Mouse (Mus musculus): ENCODE results near the gene Ccdc157. TPM values are rescaled to one million over a fixed set of nuclear protein-coding genes. Genes with fewer than 3 reads are reported as not detected.
"Not testable (repeated sequence)": the region's sequence is repeated elsewhere in the genome, so short reads cannot be mapped to it uniquely, and the experiment has no call there.

Ccdc157 gene
- polyA plus RNA-seq, 1 experiment from 2014 or later: 5.7 TPM

DNA sequence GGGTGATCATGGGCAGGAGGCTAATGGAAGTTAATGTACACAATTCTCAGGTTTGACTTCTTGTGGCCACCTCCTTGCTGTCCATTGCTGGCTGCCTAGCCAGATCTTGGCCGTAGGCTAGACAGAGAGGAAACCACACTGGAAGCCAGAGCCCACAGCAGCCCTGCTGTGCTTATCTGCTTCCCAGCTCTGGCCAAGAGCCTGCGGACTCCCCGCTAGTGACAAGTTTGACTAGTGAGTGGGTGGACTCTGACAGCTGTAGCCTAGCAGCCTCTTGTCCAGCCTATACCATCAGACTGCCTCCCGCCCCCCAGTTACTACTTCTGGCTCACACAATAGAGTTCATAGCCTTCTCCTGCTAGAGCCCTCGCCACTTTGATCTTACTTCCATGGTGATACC is 40.5 kb downstream of the Ccdc157 start:
- WGBS: 78% methylated on average over 5 of the region's 5 CpGs
- no peaks in the 10 kb centered on the region for H3K36me3 ChIP-seq (ENCODE audit: control insufficient read depth, insufficient read depth, low read length)
- H3K27me3 ChIP-seq (ENCODE audit: control insufficient read depth, insufficient read depth, low read length): no peaks in the 10 kb centered on the region
- no peak for ATAC-seq (ENCODE audit: insufficient number of reproducible peaks, insufficient read depth, low FRiP score, low read depth)
- H3K4me2 ChIP-seq (replicated peaks; ENCODE audit: low read depth, low read length): no peak overlapping the region
- H3K9ac ChIP-seq (replicated peaks; ENCODE audit: low read depth, low read length): no peak overlapping the region
- H3K27ac ChIP-seq (ENCODE audit: low read length): no peak overlapping the region
- H3K4me1 ChIP-seq (ENCODE audit: control insufficient read depth, insufficient read depth, low read length): peaks cover 12% of the 10 kb centered on the region; the same call in 1 of the 2 replicates
- no peak overlapping the region for H3K4me3 ChIP-seq (ENCODE audit: low read depth, low read length)
- H3K9me3 ChIP-seq (ENCODE audit: control insufficient read depth, low read depth, low read length): no peaks in the 10 kb centered on the region

DNA sequence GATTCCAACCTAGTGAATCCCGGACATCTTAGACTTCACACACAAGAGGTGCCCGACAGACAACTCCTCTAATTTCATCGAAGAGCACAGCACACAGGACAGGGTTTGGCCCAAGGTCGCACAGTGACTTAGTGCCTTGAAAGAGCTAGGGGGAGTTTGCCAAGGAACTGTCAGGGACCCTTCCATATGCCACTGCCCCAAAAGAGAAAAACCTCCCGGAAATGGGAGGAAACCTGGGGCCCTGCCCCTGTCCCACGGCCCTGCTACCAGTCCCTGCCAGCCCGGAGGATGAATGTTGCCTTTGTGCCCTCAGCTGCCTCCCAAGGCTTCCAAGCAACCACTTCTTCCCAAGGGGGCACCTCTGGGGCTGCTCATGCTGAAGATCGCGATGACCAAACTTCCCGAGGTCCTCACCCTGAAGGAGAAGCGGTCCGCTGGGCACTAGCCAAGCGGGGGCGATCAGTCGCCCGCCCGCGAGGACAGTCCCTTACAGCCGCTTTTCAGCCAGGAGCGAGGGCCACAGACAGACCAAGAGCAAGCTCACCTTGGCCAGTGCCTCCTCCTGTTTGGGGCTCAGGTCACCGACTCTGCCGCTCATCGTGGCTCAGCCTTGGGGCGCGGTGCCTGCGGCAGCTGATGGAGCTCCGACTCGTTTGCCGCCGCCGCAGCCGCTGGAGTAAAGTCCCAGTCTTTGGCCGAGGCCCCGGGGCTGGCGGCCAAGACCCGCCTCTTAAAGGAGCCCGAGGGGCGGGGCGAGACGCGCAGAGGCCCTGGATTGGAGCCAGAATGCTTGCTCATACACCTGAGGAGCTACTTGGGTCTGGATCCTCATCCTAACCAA is 41.8 kb downstream of the Ccdc157 start:
- peaks cover 12% of the 10 kb centered on the region; the same call in 1 of the 2 replicates for H3K4me1 ChIP-seq (ENCODE audit: control insufficient read depth, insufficient read depth, low read length)
- H3K9me3 ChIP-seq (ENCODE audit: control insufficient read depth, low read depth, low read length): no peaks in the 10 kb centered on the region
- H3K27me3 ChIP-seq (ENCODE audit: control insufficient read depth, insufficient read depth, low read length): no peaks in the 10 kb centered on the region
- H3K4me3 ChIP-seq (ENCODE audit: low read depth, low read length): peak overlapping the region; percentile 32
- peak; percentile 16; the same call in 1 of the 2 replicates for ATAC-seq (ENCODE audit: insufficient number of reproducible peaks, insufficient read depth, low FRiP score, low read depth)
- 3% methylated on average over 41 of the region's 41 CpGs for WGBS
- no peaks in the 10 kb centered on the region for H3K36me3 ChIP-seq (ENCODE audit: control insufficient read depth, insufficient read depth, low read length)
- H3K9ac ChIP-seq (replicated peaks; ENCODE audit: low read depth, low read length): 0 out of 2 replicates have a peak overlapping the region, but pooled peaks have one; percentile 18
- no peak overlapping the region for H3K27ac ChIP-seq (ENCODE audit: low read length)
- H3K4me2 ChIP-seq (replicated peaks; ENCODE audit: low read depth, low read length): peak overlapping the region; percentile 94

DNA sequence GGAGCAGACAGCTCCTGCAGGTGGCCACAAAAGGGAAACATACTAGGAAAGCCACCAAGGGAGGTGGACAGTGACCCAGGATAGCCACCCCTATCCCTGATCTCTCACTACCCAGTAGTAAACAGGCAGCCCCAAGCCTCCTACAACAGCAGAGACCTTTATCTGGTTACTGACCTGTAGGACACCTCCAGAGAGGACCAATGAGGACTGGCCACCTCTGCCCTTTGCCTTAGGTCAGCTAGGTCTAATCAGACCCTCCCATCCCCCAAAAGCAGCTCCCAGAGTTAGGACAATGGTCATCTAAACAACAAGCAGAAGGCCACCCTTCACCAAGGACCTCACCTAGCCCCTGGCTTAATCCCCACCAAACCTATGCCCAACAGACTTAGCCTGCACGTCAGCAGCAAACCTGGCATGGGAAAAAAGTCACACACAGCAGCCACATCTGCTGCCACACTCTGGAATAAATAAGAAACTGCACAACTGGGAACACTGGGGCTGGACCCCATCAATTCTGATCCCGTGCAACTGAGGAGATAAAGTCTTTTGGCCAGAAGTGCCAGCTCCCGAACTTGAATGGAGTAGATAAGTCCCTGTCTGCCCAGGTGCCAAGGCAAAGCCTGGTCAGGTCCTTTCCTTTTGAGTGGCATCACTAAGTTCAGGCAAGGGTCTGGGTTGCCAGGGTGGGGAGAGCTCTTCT is 42.6 kb downstream of the Ccdc157 start:
- no peak overlapping the region for H3K27ac ChIP-seq (ENCODE audit: low read length)
- peak overlapping the region; percentile 94 for H3K4me2 ChIP-seq (replicated peaks; ENCODE audit: low read depth, low read length)
- no peaks in the 10 kb centered on the region for H3K9me3 ChIP-seq (ENCODE audit: control insufficient read depth, low read depth, low read length)
- peak overlapping the region; percentile 32 for H3K4me3 ChIP-seq (ENCODE audit: low read depth, low read length)
- peaks cover 12% of the 10 kb centered on the region; the same call in 1 of the 2 replicates for H3K4me1 ChIP-seq (ENCODE audit: control insufficient read depth, insufficient read depth, low read length)
- no peaks in the 10 kb centered on the region for H3K36me3 ChIP-seq (ENCODE audit: control insufficient read depth, insufficient read depth, low read length)
- no peak for ATAC-seq (ENCODE audit: insufficient number of reproducible peaks, insufficient read depth, low FRiP score, low read depth)
- H3K27me3 ChIP-seq (ENCODE audit: control insufficient read depth, insufficient read depth, low read length): no peaks in the 10 kb centered on the region
- no peak overlapping the region for H3K9ac ChIP-seq (replicated peaks; ENCODE audit: low read depth, low read length)
- WGBS: 24% methylated on average over 3 of the region's 3 CpGs

DNA sequence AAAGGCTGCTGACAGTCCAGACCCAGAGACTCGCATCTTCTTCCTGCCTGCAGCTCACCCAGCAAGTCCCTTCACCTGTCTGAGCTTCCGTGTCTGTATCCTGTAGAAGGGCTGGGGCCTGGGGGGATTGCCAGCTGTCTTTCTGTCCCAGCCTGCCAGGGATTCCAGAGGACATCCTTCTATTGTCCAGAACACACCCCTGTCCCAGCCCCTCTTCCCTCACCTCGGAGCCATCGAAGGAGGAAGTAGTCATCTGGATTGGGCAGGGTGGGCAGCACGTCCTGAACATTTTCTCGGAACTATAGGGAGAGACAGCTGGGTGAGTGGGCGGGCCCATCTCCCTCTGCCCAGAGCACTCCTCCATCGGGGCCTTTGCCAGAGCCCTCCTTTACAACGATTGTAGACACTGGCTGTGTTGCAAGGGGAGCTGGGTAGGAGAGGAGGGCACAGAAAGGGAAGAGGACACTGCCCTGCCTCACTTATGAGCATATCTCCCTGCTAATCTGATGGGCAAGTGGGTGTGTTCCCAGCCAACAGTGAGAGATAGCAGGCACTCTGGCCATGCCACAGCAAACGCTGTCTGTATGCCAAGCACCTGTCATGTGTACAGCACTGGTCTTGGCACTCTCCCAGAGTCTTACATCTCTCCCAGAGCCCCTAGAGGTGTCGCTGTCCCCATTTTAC is 43.5 kb downstream of the Ccdc157 start:
- no peak for ATAC-seq (ENCODE audit: insufficient number of reproducible peaks, insufficient read depth, low FRiP score, low read depth)
- H3K4me2 ChIP-seq (replicated peaks; ENCODE audit: low read depth, low read length): no peak overlapping the region
- no peaks in the 10 kb centered on the region for H3K9me3 ChIP-seq (ENCODE audit: control insufficient read depth, low read depth, low read length)
- peaks cover 12% of the 10 kb centered on the region; the same call in 1 of the 2 replicates for H3K4me1 ChIP-seq (ENCODE audit: control insufficient read depth, insufficient read depth, low read length)
- H3K27me3 ChIP-seq (ENCODE audit: control insufficient read depth, insufficient read depth, low read length): no peaks in the 10 kb centered on the region
- WGBS: 53% methylated on average over 11 of the region's 11 CpGs
- no peak overlapping the region for H3K9ac ChIP-seq (replicated peaks; ENCODE audit: low read depth, low read length)
- no peak overlapping the region for H3K27ac ChIP-seq (ENCODE audit: low read length)
- no peaks in the 10 kb centered on the region for H3K36me3 ChIP-seq (ENCODE audit: control insufficient read depth, insufficient read depth, low read length)
- H3K4me3 ChIP-seq (ENCODE audit: low read depth, low read length): no peak overlapping the region

GRCm38 (mm10) chr11:4115407-4115806 is 44.7 kb downstream of the Ccdc157 start:
- Histone ChIP-seq H3K4me2 (replicated peaks; ENCODE audit: low read depth, low read length) (no peak overlapping the region), H3K36me3 (ENCODE audit: control insufficient read depth, insufficient read depth, low read length) (no peaks in the 10 kb centered on the region), H3K4me1 (ENCODE audit: control insufficient read depth, insufficient read depth, low read length) (peaks cover 9% of the 10 kb centered on the region; the same call in 1 of the 2 replicates), H3K27ac (ENCODE audit: low read length) (no peak overlapping the region), H3K9ac (replicated peaks; ENCODE audit: low read depth, low read length) (no peak overlapping the region), H3K4me3 (ENCODE audit: low read depth, low read length) (no peak overlapping the region), H3K9me3 (ENCODE audit: control insufficient read depth, low read depth, low read length) (no peaks in the 10 kb centered on the region), H3K27me3 (ENCODE audit: control insufficient read depth, insufficient read depth, low read length) (no peaks in the 10 kb centered on the region)
- WGBS: 85% methylated on average over 4 of the region's 4 CpGs
- ATAC-seq (ENCODE audit: insufficient number of reproducible peaks, insufficient read depth, low FRiP score, low read depth): no peak

GRCm38 (mm10) chr11:4114541-4114940 is 45.6 kb downstream of the Ccdc157 start:
- H3K4me1 ChIP-seq (ENCODE audit: control insufficient read depth, insufficient read depth, low read length); ATAC-seq (ENCODE audit: insufficient number of reproducible peaks, insufficient read depth, low FRiP score, low read depth); H3K4me2 ChIP-seq (replicated peaks; ENCODE audit: low read depth, low read length); H3K4me3 ChIP-seq (ENCODE audit: low read depth, low read length); H3K9ac ChIP-seq (replicated peaks; ENCODE audit: low read depth, low read length); H3K27me3 ChIP-seq (ENCODE audit: control insufficient read depth, insufficient read depth, low read length); H3K9me3 ChIP-seq (ENCODE audit: control insufficient read depth, low read depth, low read length); H3K27ac ChIP-seq (ENCODE audit: low read length); H3K36me3 ChIP-seq (ENCODE audit: control insufficient read depth, insufficient read depth, low read length): not testable (repeated sequence)
- WGBS: 85% methylated on average over 6 of the region's 6 CpGs

- Histone ChIP-seq H3K27me3 (ENCODE audit: control insufficient read depth, insufficient read depth, low read length) (no peaks in the 10 kb centered on the region), H3K4me2 (replicated peaks; ENCODE audit: low read depth, low read length) (no peak overlapping the region), H3K4me3 (ENCODE audit: low read depth, low read length) (no peak overlapping the region), H3K9me3 (ENCODE audit: control insufficient read depth, low read depth, low read length) (no peaks in the 10 kb centered on the region), H3K36me3 (ENCODE audit: control insufficient read depth, insufficient read depth, low read length) (no peaks in the 10 kb centered on the region), H3K9ac (replicated peaks; ENCODE audit: low read depth, low read length) (no peak overlapping the region), H3K4me1 (ENCODE audit: control insufficient read depth, insufficient read depth, low read length) (peaks cover 9% of the 10 kb centered on the region; the same call in 1 of the 2 replicates), H3K27ac (ENCODE audit: low read length) (no peak overlapping the region)
- ATAC-seq (ENCODE audit: insufficient number of reproducible peaks, insufficient read depth, low FRiP score, low read depth): no peak
- 74% methylated on average over 6 of the region's 6 CpGs for WGBS
Measured at GRCm38 (mm10) chr11:4113970-4114369, 46.1 kb downstream of the Ccdc157 start.

- peaks cover 6% of the 10 kb centered on the region; the same call in 1 of the 2 replicates for H3K4me1 ChIP-seq (ENCODE audit: control insufficient read depth, insufficient read depth, low read length)
Measured at GRCm38 (mm10) chr11:4113496-4113895, 46.6 kb downstream of the Ccdc157 start.

More at GRCm38 (mm10) chr11:4113496-4113895, 46.6 kb downstream of the Ccdc157 start:
- H3K27ac ChIP-seq (ENCODE audit: low read length): no peak overlapping the region
- no peaks in the 10 kb centered on the region for H3K9me3 ChIP-seq (ENCODE audit: control insufficient read depth, low read depth, low read length)
- ATAC-seq (ENCODE audit: insufficient number of reproducible peaks, insufficient read depth, low FRiP score, low read depth): no peak
- no peak overlapping the region for H3K4me3 ChIP-seq (ENCODE audit: low read depth, low read length)
- no peaks in the 10 kb centered on the region for H3K27me3 ChIP-seq (ENCODE audit: control insufficient read depth, insufficient read depth, low read length)
- no peaks in the 10 kb centered on the region for H3K36me3 ChIP-seq (ENCODE audit: control insufficient read depth, insufficient read depth, low read length)
- H3K4me2 ChIP-seq (replicated peaks; ENCODE audit: low read depth, low read length): no peak overlapping the region
- WGBS: 76% methylated on average over 4 of the region's 4 CpGs
- H3K9ac ChIP-seq (replicated peaks; ENCODE audit: low read depth, low read length): no peak overlapping the region

Measured in stomach, embryonic 14.5 days (tissue).